Mouse (Mus musculus) thymus, adult 2 months (tissue): ENCODE results near the gene Hbb-bh1. TPM values are rescaled to one million over a fixed set of nuclear protein-coding genes. Genes with fewer than 3 reads are reported as not detected.
"Not testable (repeated sequence)": the region's sequence is repeated elsewhere in the genome, so short reads cannot be mapped to it uniquely, and the experiment has no call there.

ENCODE experiments used
- DNase-seq: peaks from one replicate; pipeline ENCODE4 v3.0.0; 2021
- H3K27ac ChIP-seq: fragments of 200-500 bp; 2 replicates; pipeline ENCODE4 v1.5.1; 2012; ENCODE audit warnings: low read length, control low read depth; ENCODE audit not compliant: control insufficient read depth, insufficient read depth
- H3K27me3 ChIP-seq: fragments of 200-500 bp; 2 replicates; pipeline ENCODE4 v1.6.1; 2012; ENCODE audit warnings: mild to moderate bottlenecking, low read length, moderate library complexity, mixed read lengths; ENCODE audit not compliant: control insufficient read depth, insufficient read depth
- H3K36me3 ChIP-seq: fragments of 200-500 bp; 2 replicates; pipeline ENCODE4 v1.6.1; 2012; ENCODE audit warnings: mild to moderate bottlenecking, low read length, moderate library complexity; ENCODE audit not compliant: control insufficient read depth, insufficient read depth
- H3K4me1 ChIP-seq: fragments of 200-500 bp; replicated peaks from 2 replicates; pipeline ENCODE4 v1.6.1; 2012; ENCODE audit warnings: low read length; ENCODE audit not compliant: control insufficient read depth, insufficient read depth
- H3K4me3 ChIP-seq: fragments of 200-500 bp; 2 replicates; pipeline ENCODE4 v1.5.1; 2012; ENCODE audit warnings: mild to moderate bottlenecking, low read length, control low read depth, moderate library complexity; ENCODE audit not compliant: control insufficient read depth, insufficient read depth
- CTCF ChIP-seq: fragments of 200-500 bp; IDR thresholded peaks from 2 replicates; pipeline ENCODE4 v1.5.1; 2012; ENCODE audit warnings: mild to moderate bottlenecking, control low read depth, low read length, moderate library complexity, borderline replicate concordance; ENCODE audit not compliant: control insufficient read depth, poor library complexity, insufficient read depth; ENCODE audit errors: extremely low read depth
- POLR2A ChIP-seq: fragments of 200-500 bp; IDR thresholded peaks from 2 replicates; pipeline ENCODE4 v1.6.1; 2012; ENCODE audit warnings: mild to moderate bottlenecking, low read length, control low read depth, moderate library complexity; ENCODE audit not compliant: control insufficient read depth, poor library complexity, insufficient read depth; ENCODE audit errors: extremely low read depth
- WGBS: fragments of 180-500 bp; shearing (Covaris S2); methylation state at CpG from one replicate; pipeline ENCODE4 v1.1.7; 2018; 5-methylcytosine and 5-hydroxymethylcytosine counted together
- polyA plus RNA-seq: library from polyadenylated mRNA; depleted of rRNA; stranded (reverse); fragments of >200 nt; gene quantifications from 2 replicates; pipeline ENCODE4 v1.2.3, GENCODE M21; 2012; rRNA removed

Gene Hbb-bh1
- polyA plus RNA-seq, 1 experiment: 0.66 TPM

GRCm38 (mm10) chr7:103808971-103809800, 33.8 kb downstream of the Hbb-bh1 start:
- no peak overlapping the region for H3K27ac ChIP-seq
- no peaks in the 10 kb centered on the region for H3K36me3 ChIP-seq
- no peak for TF ChIP-seq POLR2A
- no peak for TF ChIP-seq CTCF
- H3K4me3 ChIP-seq: no peak overlapping the region
- H3K27me3 ChIP-seq: no peaks in the 10 kb centered on the region
- DNase-seq: no peak
- no peaks in the 10 kb centered on the region for H3K4me1 ChIP-seq
- 53% methylated on average over 5 of the region's 5 CpGs for WGBS

DNA sequence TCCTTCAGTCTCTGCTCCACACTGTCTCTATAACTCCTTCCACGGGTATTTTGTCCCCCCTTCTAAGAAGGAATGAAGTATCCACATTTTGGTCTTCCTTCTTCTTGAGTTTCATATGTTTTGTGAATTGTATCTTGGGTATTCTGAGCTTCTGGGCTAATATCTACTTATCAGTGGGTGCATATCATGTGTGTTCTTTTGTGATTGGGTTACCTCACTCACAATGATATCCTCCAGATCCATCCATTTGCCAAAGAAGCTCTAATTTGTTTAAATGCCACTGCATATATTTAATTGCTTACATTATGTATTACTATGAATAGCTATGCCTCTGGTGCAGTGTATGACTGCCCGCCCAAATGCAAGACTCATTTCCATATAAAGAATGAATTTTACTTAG, 34.8 kb downstream of the Hbb-bh1 start:
- H3K27me3 ChIP-seq, H3K36me3 ChIP-seq, DNase-seq, H3K4me3 ChIP-seq, H3K4me1 ChIP-seq, H3K27ac ChIP-seq: not testable (repeated sequence)
- WGBS: 80% methylated on average over 2 of the region's 2 CpGs

DNA sequence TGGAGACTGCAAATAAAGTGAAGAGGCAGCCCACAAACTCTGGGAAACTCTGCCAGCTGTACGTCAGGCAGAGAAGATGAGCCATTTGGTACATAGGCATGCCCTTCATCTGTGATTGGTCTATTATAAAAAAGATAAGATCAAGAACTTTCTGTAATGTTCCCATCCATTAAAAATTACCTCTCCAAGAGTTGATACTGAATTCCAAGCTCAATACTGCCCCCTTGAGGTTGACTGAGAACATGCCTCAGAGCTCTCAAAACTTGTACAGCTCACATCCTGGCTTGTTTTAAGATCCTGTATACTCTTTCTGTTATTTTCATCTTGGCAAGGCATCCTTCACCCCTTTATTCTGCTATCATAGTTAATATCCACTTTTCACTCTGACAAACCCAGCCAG, 36.1 kb downstream of the Hbb-bh1 start:
- Histone ChIP-seq H3K27me3 (no peaks in the 10 kb centered on the region), H3K4me1 (no peaks in the 10 kb centered on the region), H3K27ac (no peak overlapping the region), H3K36me3 (no peaks in the 10 kb centered on the region), H3K4me3 (no peak overlapping the region)
- TF ChIP-seq POLR2A: no peak
- no peak for TF ChIP-seq CTCF
- 71% methylated on average over 1 of the region's 1 CpGs for WGBS
- peak; percentile 2 for DNase-seq

GRCm38 (mm10) chr7:103792669-103793388, 50.1 kb downstream of the Hbb-bh1 start:
- no peak overlapping the region for H3K4me3 ChIP-seq
- H3K36me3 ChIP-seq: no peaks in the 10 kb centered on the region
- no peaks in the 10 kb centered on the region for H3K27me3 ChIP-seq
- WGBS: 22% methylated on average over 4 of the region's 4 CpGs
- H3K27ac ChIP-seq: no peak overlapping the region
- no peak for DNase-seq
- TF ChIP-seq POLR2A: no peak
- TF ChIP-seq CTCF: no peak
- no peaks in the 10 kb centered on the region for H3K4me1 ChIP-seq

DNA sequence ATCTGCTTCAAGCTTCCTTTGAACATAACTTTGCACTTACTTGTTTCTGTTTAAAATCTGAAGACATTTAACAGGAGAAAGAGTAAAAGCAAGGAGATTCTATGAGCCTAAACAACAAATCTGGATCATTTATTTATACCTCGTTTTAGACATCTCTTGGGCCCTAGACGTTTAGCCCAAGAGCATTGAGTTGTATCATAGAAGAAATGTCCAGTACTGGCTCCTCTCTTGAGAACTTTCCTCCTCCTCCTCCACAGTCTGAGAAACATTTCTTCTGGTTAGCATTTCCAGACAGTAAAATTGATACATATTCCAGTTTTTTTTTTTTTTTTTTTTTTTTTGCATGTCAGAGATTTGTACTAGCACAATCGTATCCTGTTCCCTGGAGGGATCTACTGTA, 51.2 kb downstream of the Hbb-bh1 start, which contains the start of gene Olfr67:
TSS of gene Olfr67 (minus strand) at position 101 of the 400 bp plus-strand sequence.
- Histone ChIP-seq H3K4me1 (no peaks in the 10 kb centered on the region), H3K4me3 (no peak within 1 kb of the TSS), H3K36me3 (no peaks in the 10 kb centered on the region), H3K27ac (no peak within 1 kb of the TSS), H3K27me3 (no peaks in the 10 kb centered on the region)
- TF ChIP-seq POLR2A (no peak), CTCF (no peak)
- 76% methylated on average over 3 of the region's 3 CpGs for WGBS
- no peak for DNase-seq

Other genes starting within 250 kb of the Hbb-bh1 start
- not detected in 2 replicates for gene Olfr619, start 242.6 kb downstream of the Hbb-bh1 start, polyA plus RNA-seq
- gene Olfr620, start 230.6 kb downstream of the Hbb-bh1 start, polyA plus RNA-seq: not detected in 2 replicates
- gene Olfr622, start 200.5 kb downstream of the Hbb-bh1 start, polyA plus RNA-seq: not detected in 2 replicates
- not detected in 2 replicates for gene Olfr623, start 179.5 kb downstream of the Hbb-bh1 start, polyA plus RNA-seq
- gene Olfr624, start 172.0 kb downstream of the Hbb-bh1 start, polyA plus RNA-seq: 0.03 TPM in 1 of 2 replicates, not detected in the other
- not detected in 2 replicates for gene Olfr625-ps1, start 160.4 kb downstream of the Hbb-bh1 start, polyA plus RNA-seq
- gene Olfr243, start 128.5 kb downstream of the Hbb-bh1 start, polyA plus RNA-seq: not detected in 2 replicates
- not detected in 2 replicates for gene Olfr628, start 112.8 kb downstream of the Hbb-bh1 start, polyA plus RNA-seq
- not detected in 2 replicates for gene Olfr629, start 98.2 kb downstream of the Hbb-bh1 start, polyA plus RNA-seq
- not detected in 2 replicates for gene Olfr630, start 85.8 kb downstream of the Hbb-bh1 start, polyA plus RNA-seq
- not detected in 2 replicates for gene Olfr69, start 71.6 kb downstream of the Hbb-bh1 start, polyA plus RNA-seq
- gene Olfr68, start 63.5 kb downstream of the Hbb-bh1 start, polyA plus RNA-seq: not detected in 2 replicates
- not detected in 2 replicates for gene Olfr67, start 51.3 kb downstream of the Hbb-bh1 start, polyA plus RNA-seq
- gene Hbb-bt, start 29.2 kb downstream of the Hbb-bh1 start, polyA plus RNA-seq: 168 and 261 TPM in 2 replicates
- 1,784 and 2,649 TPM in 2 replicates for gene Hbb-bs, start 15.1 kb downstream of the Hbb-bh1 start, polyA plus RNA-seq
- gene Hbb-bh2, start 2.6 kb downstream of the Hbb-bh1 start, polyA plus RNA-seq: not detected in 2 replicates
- 1.1 and 1.4 TPM in 2 replicates for gene Hbb-y, start 10.1 kb upstream of the Hbb-bh1 start, polyA plus RNA-seq
- not detected in 2 replicates for gene Olfr66, start 43.1 kb upstream of the Hbb-bh1 start, polyA plus RNA-seq
- gene Olfr64, start 51.3 kb upstream of the Hbb-bh1 start, polyA plus RNA-seq: not detected in 2 replicates
- gene Olfr65, start 60.3 kb upstream of the Hbb-bh1 start, polyA plus RNA-seq: not detected in 2 replicates
- gene Olfr631, start 85.7 kb upstream of the Hbb-bh1 start, polyA plus RNA-seq: not detected in 2 replicates
- gene Olfr632, start 91.2 kb upstream of the Hbb-bh1 start, polyA plus RNA-seq: 0.07 TPM in 1 of 2 replicates, not detected in the other
- not detected in 2 replicates for gene Olfr633, start 101.3 kb upstream of the Hbb-bh1 start, polyA plus RNA-seq
- not detected in 2 replicates for gene Olfr635, start 128.0 kb upstream of the Hbb-bh1 start, polyA plus RNA-seq
- gene Olfr638, start 155.6 kb upstream of the Hbb-bh1 start, polyA plus RNA-seq: not detected in 2 replicates
- gene Olfr639, start 174.1 kb upstream of the Hbb-bh1 start, polyA plus RNA-seq: not detected in 2 replicates
- not detected in 2 replicates for gene Olfr640, start 182.4 kb upstream of the Hbb-bh1 start, polyA plus RNA-seq
- not detected in 2 replicates for gene Olfr641, start 192.3 kb upstream of the Hbb-bh1 start, polyA plus RNA-seq
- gene Olfr642, start 209.5 kb upstream of the Hbb-bh1 start, polyA plus RNA-seq: not detected in 2 replicates
- not detected in 2 replicates for gene 4930516K23Rik, start 218.3 kb upstream of the Hbb-bh1 start, polyA plus RNA-seq
- gene Olfr644, start 228.7 kb upstream of the Hbb-bh1 start, polyA plus RNA-seq: not detected in 2 replicates
- not detected in 2 replicates for gene Olfr645, start 242.3 kb upstream of the Hbb-bh1 start, polyA plus RNA-seq